Mouse (Mus musculus): ENCODE results near the gene Abcc4. TPM values are rescaled to one million over a fixed set of nuclear protein-coding genes. Genes with fewer than 3 reads are reported as not detected.
"Not testable (repeated sequence)": the region's sequence is repeated elsewhere in the genome, so short reads cannot be mapped to it uniquely, and the experiment has no call there.

Gene Abcc4
- polyA plus RNA-seq, 1 experiment from 2014 or later = 3.0 TPM

DNA sequence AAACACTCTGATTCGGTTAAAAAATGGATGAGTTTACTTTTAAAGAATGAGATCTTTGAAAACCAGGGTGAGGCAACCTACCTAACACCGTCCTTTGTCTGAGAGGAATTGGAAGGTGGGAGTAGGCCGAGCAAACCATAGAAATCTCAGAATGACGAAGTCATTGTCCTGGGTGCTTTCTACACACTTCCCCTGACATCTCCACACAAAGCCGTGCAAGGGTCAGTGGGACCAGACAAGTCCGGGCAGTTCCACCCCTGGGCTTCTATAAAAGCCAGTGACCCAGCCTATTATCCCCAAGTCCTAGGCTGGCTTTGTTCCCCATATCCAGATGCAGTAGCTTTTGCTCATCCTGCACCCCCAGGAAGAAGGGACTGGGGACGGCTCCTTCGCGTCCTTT, 163.1 kb downstream of the Abcc4 start:
- peak overlapping the region; percentile 51; the same call in 1 of the 2 replicates for H3K27ac ChIP-seq
- peaks cover 46% of the 10 kb centered on the region for H3K27me3 ChIP-seq (ENCODE audit: poor library complexity, severe bottlenecking)
- no peaks in the 10 kb centered on the region for H3K36me3 ChIP-seq (replicated peaks)
- WGBS = 41% methylated on average over 9 of the region's 9 CpGs
- peaks cover 6% of the 10 kb centered on the region; the same call in 1 of the 2 replicates for H3K9me3 ChIP-seq
- no peak overlapping the region for H3K4me3 ChIP-seq
- H3K4me1 ChIP-seq = peaks cover 29% of the 10 kb centered on the region
- DNase-seq (ENCODE audit: extremely low spot score, low spot score) = no peak

DNA sequence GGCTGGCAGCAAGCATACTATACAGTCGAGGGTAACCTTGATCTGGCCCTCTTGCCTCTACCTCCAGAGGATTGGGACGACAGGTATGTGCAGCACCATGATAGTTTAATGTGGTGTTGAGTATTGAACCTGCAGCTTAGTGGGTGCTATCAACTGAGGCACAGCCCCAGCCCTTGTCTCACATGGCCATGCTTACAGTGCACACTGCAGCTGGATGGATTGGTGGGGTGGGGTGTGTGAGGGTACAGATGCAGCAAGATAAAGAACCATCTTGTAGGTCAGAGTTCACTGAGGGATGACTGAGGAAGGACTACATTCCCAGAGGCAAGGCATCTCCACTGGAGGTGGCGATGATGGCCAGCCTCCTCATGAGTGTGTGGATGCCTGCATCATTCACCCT, 174.5 kb downstream of the Abcc4 start:
- WGBS = 91% methylated on average over 3 of the region's 3 CpGs
- no peaks in the 10 kb centered on the region for H3K9me3 ChIP-seq
- H3K36me3 ChIP-seq (replicated peaks) = no peaks in the 10 kb centered on the region
- DNase-seq (ENCODE audit: extremely low spot score, low spot score) = no peak
- no peaks in the 10 kb centered on the region for H3K4me1 ChIP-seq
- no peak overlapping the region for H3K27ac ChIP-seq
- no peak overlapping the region for H3K4me3 ChIP-seq
- H3K27me3 ChIP-seq (ENCODE audit: poor library complexity, severe bottlenecking) = no peaks in the 10 kb centered on the region

DNA sequence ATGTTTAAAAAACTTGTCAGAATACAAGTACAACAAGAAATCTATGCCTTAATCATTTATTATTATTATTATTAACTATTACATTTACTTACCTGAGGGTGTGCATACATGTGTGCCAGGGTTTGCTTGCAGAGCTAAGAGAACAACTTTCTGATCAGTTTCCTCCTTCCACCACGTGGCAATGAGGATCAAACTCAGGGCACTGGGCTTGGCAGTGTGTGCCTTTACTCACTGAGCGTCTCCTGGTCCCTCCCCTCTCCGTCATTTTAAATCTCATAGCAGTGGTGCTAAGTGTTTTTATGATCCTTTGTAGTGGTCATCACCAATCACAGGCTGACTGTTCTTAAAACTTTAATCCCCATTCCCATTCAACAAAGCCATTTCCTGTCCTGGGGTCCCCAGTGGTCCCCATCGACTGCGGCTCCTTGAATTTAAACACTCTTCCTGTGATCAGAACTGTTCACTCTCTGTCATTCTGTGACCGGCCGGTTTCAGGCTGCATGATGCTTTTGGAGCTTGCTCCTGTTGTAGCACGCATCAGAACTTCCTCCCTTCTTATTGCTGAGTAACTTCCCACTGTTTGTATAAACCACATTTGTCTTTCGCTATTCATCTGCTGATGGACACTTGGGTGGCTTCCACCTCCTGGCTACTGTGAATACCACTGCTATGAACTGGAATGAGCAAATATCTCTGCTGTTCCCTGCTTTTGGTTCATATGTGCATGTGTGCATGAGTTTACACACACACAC, 191.6 kb downstream of the Abcc4 start:
- WGBS = 70% methylated on average over 9 of the region's 9 CpGs

DNA sequence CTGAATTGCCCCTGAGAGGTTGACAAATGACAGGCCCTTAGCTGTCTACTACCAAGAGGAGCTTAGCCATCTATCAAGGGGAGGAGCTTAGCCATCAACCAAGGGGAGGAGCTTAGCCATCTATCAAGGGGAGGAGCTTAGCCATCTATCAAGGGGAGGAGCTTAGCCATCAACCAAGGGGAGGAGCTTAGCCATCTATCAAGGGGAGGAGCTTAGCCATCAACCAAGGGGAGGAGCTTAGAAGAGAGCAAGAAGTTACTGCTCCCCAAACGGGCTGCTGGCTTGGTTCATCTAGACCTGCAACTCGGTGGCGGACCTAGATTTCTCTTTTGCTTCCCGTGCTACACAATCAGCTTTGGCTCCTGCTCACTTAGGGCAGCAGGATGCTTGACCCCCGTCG, 194.3 kb downstream of the Abcc4 start:
- H3K36me3 ChIP-seq (replicated peaks); H3K27ac ChIP-seq; H3K27me3 ChIP-seq (ENCODE audit: poor library complexity, severe bottlenecking); H3K9me3 ChIP-seq; DNase-seq (ENCODE audit: extremely low spot score, low spot score); H3K4me3 ChIP-seq: not testable (repeated sequence)
- WGBS = 95% methylated on average over 6 of the region's 6 CpGs
- H3K4me1 ChIP-seq = peaks cover 44% of the 10 kb centered on the region

More for the DNA sequence above, 191.6 kb downstream of the Abcc4 start:
- DNase-seq (ENCODE audit: extremely low spot score, low spot score) = no peak
- Histone ChIP-seq H3K4me3 (no peak overlapping the region), H3K27me3 (ENCODE audit: poor library complexity, severe bottlenecking) (no peaks in the 10 kb centered on the region), H3K27ac (no peak overlapping the region), H3K4me1 (peaks cover 36% of the 10 kb centered on the region), H3K36me3 (replicated peaks) (no peaks in the 10 kb centered on the region), H3K9me3 (no peaks in the 10 kb centered on the region)

DNA sequence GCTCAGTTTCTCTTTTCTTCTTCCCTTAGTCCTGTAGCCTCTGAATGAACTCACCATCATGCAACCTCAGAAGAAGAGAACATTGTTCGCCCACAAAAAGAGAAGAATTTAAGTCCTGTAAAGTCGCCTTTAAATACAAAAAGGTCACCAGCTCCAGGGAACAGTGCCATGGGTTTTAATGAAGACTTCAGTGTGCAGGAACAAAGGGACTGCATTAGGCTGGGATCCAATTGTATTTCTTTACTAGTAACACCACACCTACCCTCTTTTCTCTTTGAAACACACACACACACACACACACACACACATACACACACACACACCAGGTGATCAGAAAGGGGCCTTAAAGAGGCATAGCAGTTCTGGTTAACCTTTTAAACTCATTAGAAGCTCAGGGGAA, 195.2 kb downstream of the Abcc4 start:
- Histone ChIP-seq H3K27me3 (ENCODE audit: poor library complexity, severe bottlenecking) (no peaks in the 10 kb centered on the region), H3K36me3 (replicated peaks) (no peaks in the 10 kb centered on the region), H3K27ac (0 out of 2 replicates have a peak overlapping the region, but pooled peaks have one; percentile 30), H3K4me3 (no peak overlapping the region), H3K9me3 (no peaks in the 10 kb centered on the region), H3K4me1 (peaks cover 53% of the 10 kb centered on the region)
- 49% methylated on average over 2 of the region's 2 CpGs for WGBS
- DNase-seq (ENCODE audit: extremely low spot score, low spot score) = no peak

DNA sequence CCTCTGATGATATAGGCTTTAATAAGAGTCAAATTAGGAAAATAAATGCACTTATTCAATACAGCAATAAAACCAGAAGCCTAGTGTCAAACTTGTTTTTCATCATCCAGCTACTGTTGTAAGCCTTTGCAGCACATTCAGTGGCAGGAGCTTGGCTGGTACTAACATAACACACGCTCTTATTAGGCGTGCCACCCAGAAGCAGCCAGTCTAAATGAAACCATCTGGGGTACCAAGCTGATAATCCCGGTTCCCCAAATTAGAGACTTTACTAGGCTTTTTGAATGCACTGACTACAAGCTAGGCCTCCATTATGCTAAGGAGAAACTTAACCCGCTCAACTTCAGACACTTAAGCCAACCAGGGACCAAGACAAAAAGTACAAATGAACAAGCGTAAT, 195.8 kb downstream of the Abcc4 start:
- H3K4me1 ChIP-seq = peaks cover 51% of the 10 kb centered on the region
- no peaks in the 10 kb centered on the region for H3K36me3 ChIP-seq (replicated peaks)
- DNase-seq (ENCODE audit: extremely low spot score, low spot score) = no peak
- no peak overlapping the region for H3K4me3 ChIP-seq
- no peaks in the 10 kb centered on the region for H3K9me3 ChIP-seq
- no peaks in the 10 kb centered on the region for H3K27me3 ChIP-seq (ENCODE audit: poor library complexity, severe bottlenecking)
- H3K27ac ChIP-seq = 0 out of 2 replicates have a peak overlapping the region, but pooled peaks have one; percentile 30
- 67% methylated on average over 5 of the region's 5 CpGs for WGBS

DNA sequence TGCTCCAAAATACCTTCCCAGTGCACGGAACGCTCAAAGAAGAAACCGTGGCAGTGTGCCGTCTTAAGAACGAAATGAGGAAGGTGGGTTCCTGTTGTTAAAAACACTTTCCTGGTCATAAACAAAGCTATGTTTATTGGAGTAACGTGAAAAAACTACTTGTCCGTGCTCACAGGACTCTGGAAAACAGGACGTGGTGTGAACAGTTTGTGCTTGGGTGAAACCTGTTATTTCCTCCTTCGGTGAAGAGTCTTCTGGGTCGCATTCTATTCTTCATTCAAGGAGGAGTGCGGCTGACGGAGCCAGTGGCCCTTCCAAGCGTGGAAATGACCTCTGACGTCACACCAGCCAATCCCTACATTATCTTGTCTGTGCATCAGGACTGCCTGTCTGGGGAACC, 198.2 kb downstream of the Abcc4 start:
- peaks cover 40% of the 10 kb centered on the region for H3K4me1 ChIP-seq
- no peak overlapping the region for H3K4me3 ChIP-seq
- DNase-seq (ENCODE audit: extremely low spot score, low spot score) = no peak
- H3K9me3 ChIP-seq = no peaks in the 10 kb centered on the region
- peaks cover 4% of the 10 kb centered on the region; the same call in 1 of the 2 replicates for H3K27me3 ChIP-seq (ENCODE audit: poor library complexity, severe bottlenecking)
- H3K27ac ChIP-seq = no peak overlapping the region
- H3K36me3 ChIP-seq (replicated peaks) = no peaks in the 10 kb centered on the region
- WGBS = 90% methylated on average over 14 of the region's 14 CpGs

DNA sequence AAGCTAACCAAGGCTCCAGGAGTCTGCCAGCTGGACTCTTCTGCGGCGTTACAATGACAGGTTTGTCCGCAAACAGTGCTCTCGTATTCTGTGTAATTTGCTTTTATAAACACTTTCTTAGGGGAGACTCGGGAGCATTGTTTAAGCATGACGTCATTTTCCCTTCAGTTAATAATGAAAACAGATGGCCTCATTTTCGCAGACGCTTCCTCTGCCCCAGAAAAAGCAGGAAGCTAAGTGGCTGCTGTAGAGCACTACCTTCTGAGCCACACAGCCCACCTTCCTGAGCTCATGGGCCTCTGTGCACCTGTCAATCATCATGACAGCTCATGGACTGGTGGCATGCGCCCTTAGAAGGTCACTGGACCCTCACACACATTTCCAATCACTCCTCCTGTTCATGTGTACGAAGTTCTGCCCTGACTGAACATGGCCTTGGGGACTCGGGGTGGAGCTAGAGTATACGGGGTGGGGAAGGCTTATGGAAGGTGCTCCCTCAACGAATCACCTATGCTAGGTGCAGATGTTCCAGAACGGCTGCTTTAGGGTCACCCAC, 199.3 kb downstream of the Abcc4 start:
- peaks cover 35% of the 10 kb centered on the region for H3K4me1 ChIP-seq
- WGBS = 68% methylated on average over 14 of the region's 14 CpGs
- H3K36me3 ChIP-seq (replicated peaks) = no peaks in the 10 kb centered on the region
- H3K27me3 ChIP-seq (ENCODE audit: poor library complexity, severe bottlenecking) = peaks cover 4% of the 10 kb centered on the region; the same call in 1 of the 2 replicates
- H3K4me3 ChIP-seq = no peak overlapping the region
- peak overlapping the region; percentile 46 for H3K27ac ChIP-seq
- no peak for DNase-seq (ENCODE audit: extremely low spot score, low spot score)
- no peaks in the 10 kb centered on the region for H3K9me3 ChIP-seq

DNA sequence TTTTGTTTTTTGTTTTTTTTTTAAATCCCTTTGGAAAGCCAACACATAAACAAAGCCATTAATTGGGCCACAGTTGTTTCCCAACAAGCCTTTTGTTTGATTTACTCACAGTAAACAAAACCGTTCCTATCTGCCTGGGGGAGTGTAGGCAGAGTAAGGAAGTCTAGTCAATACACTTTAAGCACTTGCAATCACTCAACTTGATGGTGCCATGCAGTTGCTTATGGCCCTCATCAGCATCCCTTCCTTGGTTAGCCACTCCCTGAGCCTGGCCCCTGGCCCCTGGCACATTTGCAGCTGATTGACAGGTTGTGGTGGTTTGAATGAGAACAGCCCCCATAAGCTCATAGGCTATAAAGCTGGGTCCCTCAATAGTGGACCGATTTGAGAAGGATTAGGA, 209.3 kb downstream of the Abcc4 start:
- 77% methylated on average over 2 of the region's 2 CpGs for WGBS
- Histone ChIP-seq H3K4me3 (no peak overlapping the region), H3K4me1 (peaks cover 5% of the 10 kb centered on the region), H3K36me3 (replicated peaks) (0 out of 2 replicates have a peak, but pooled peaks cover 2% of the 10 kb centered on the region), H3K9me3 (peaks cover 12% of the 10 kb centered on the region), H3K27me3 (ENCODE audit: poor library complexity, severe bottlenecking) (no peaks in the 10 kb centered on the region), H3K27ac (no peak overlapping the region)
- no peak for DNase-seq (ENCODE audit: extremely low spot score, low spot score)

DNA sequence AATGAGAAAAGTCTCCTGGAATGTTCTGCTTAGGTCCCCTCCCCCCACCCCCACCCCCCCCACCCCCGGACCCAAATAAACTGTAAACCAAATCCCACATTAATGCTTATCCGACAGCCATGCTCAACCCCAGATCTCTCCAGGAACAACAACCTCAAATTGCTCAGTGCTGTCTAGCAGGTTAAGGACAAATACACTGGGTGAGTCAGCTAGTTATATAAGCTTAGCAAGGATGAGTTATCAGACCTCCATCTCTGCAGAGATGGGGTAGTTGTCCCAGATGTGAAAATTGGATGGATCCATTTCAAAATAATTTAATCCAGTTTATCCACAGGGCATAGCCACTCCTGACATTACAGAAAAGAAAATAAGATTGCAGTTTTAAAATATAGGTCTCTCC, 210.6 kb downstream of the Abcc4 start:
- DNase-seq (ENCODE audit: extremely low spot score, low spot score) = no peak
- WGBS = 85% methylated on average over 2 of the region's 2 CpGs
- Histone ChIP-seq H3K27ac (no peak overlapping the region), H3K4me3 (no peak overlapping the region), H3K36me3 (replicated peaks) (0 out of 2 replicates have a peak, but pooled peaks cover 2% of the 10 kb centered on the region), H3K9me3 (peaks cover 12% of the 10 kb centered on the region), H3K27me3 (ENCODE audit: poor library complexity, severe bottlenecking) (peaks cover 6% of the 10 kb centered on the region; the same call in 1 of the 2 replicates), H3K4me1 (peaks cover 18% of the 10 kb centered on the region)

DNA sequence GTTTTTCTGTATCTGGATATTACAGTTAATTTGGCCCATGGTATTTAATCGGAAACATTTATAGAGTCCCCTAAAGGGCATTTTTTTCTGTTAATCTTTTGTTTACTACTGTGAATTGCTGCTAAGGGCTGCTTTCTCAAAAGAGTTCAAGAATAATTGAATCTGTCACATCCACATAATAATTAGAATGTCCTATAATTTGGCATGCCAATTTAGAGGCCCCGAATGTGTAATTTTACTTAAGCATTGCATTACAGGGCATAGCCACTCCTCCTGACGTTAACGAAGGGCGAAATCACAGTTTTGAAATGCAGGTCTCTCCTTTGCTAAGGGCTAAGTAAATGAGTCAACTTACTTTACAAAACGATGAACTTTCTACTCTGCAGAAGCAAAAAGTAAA, 214.3 kb downstream of the Abcc4 start:
- 65% methylated on average over 6 of the region's 6 CpGs for WGBS
- no peak for DNase-seq (ENCODE audit: extremely low spot score, low spot score)
- H3K4me3 ChIP-seq = peak overlapping the region; percentile 28; the same call in 1 of the 2 replicates
- peaks cover 25% of the 10 kb centered on the region; the same call in 1 of the 2 replicates for H3K27me3 ChIP-seq (ENCODE audit: poor library complexity, severe bottlenecking)
- H3K27ac ChIP-seq = no peak overlapping the region
- no peaks in the 10 kb centered on the region for H3K36me3 ChIP-seq (replicated peaks)
- peaks cover 5% of the 10 kb centered on the region for H3K9me3 ChIP-seq
- peaks cover 27% of the 10 kb centered on the region for H3K4me1 ChIP-seq

DNA sequence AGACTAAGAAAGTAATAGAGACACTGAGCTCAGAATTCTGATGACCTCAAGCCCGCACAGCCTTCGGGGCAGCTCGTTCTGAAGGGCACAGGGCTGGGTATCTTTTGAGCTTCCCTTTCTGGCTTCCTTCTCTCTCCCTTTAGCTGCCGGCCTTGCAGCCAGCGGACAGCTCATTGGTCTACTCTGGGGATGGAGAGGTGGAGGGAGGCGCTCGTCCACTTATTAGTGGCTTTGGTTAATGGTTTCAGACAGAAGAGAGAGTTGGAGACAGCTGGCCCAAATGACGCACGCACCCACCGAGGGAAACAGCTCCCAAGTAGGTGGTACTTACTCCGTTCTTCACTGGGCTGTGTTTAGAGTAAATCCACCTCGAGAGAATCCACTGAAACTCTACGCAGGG, 214.7 kb downstream of the Abcc4 start:
- Histone ChIP-seq H3K36me3 (replicated peaks) (no peaks in the 10 kb centered on the region), H3K4me1 (peaks cover 30% of the 10 kb centered on the region), H3K9me3 (peaks cover 5% of the 10 kb centered on the region; the same call in 1 of the 2 replicates), H3K4me3 (peak overlapping the region; percentile 28), H3K27me3 (ENCODE audit: poor library complexity, severe bottlenecking) (peaks cover 25% of the 10 kb centered on the region; the same call in 1 of the 2 replicates), H3K27ac (peak overlapping the region; percentile 37; the same call in 1 of the 2 replicates)
- peak; percentile 40 for DNase-seq (ENCODE audit: extremely low spot score, low spot score)
- WGBS = 24% methylated on average over 13 of the region's 13 CpGs

DNA sequence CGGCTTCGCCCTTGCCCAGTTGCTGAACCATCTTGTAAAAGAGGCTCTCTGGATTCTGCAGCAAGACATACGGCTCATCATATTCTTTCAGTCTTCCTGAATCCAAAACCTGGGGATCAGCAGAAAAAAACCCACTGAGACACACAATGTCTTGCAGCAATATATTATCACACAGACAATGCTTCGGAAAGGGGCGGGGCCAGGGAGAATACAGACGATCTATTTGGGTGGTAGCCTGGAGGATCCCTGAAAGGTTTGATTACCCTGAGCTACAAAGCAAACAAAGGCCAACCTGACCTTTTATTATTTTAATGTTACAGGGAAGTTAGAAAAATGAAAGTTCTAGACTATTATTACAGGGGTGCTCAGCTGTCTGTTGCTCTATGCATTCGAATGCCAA, 215.5 kb downstream of the Abcc4 start:
- DNase-seq (ENCODE audit: extremely low spot score, low spot score) = no peak

More for the DNA sequence above, 215.5 kb downstream of the Abcc4 start:
- 74% methylated on average over 7 of the region's 7 CpGs for WGBS
- peaks cover 5% of the 10 kb centered on the region; the same call in 1 of the 2 replicates for H3K9me3 ChIP-seq
- H3K4me1 ChIP-seq = peaks cover 29% of the 10 kb centered on the region
- no peaks in the 10 kb centered on the region for H3K36me3 ChIP-seq (replicated peaks)
- H3K27me3 ChIP-seq (ENCODE audit: poor library complexity, severe bottlenecking) = peaks cover 25% of the 10 kb centered on the region; the same call in 1 of the 2 replicates
- no peak overlapping the region for H3K4me3 ChIP-seq
- H3K27ac ChIP-seq = 0 out of 2 replicates have a peak overlapping the region, but pooled peaks have one; percentile 37
